Mouse (Mus musculus) mouse trophoblast stem cell (cell line): ENCODE data around the gene Csrp3.

Experiments used
- in situ Hi-C, 2 experiments: fragments of 300-500 bp; cut with MseI, MboI; formaldehyde crosslinking; loops; 2 replicates in 1 of 2; 3 replicates in 1 of 2; pipeline ENCODE4 v1.15.1; 2025

Gene Csrp3

GRCm38 (mm10) chr7:48870144-48870543, 22.3 kb upstream of the Csrp3 start:
- in situ Hi-C loops: loop anchor here in 1 of 2 experiments (10.0 kb wide), 1 partner anchor 115 kb away; no protein-coding TSS in a partner anchor

GRCm38 (mm10) chr7:48867576-48867975, 19.7 kb upstream of the Csrp3 start:
- in situ Hi-C loops: no loop called here

GRCm38 (mm10) chr7:48864671-48865458, 17.0 kb upstream of the Csrp3 start:
- in situ Hi-C loops: no loop called here

GRCm38 (mm10) chr7:48864199-48864598, 16.4 kb upstream of the Csrp3 start:
- in situ Hi-C loops: no loop called here

GRCm38 (mm10) chr7:48861796-48862195, 14.0 kb upstream of the Csrp3 start:
- in situ Hi-C loops: no loop called here

GRCm38 (mm10) chr7:48860948-48861347, 13.1 kb upstream of the Csrp3 start:
- in situ Hi-C loops: no loop called here

- in situ Hi-C loops: no loop called here
These were observed 11.5 kb upstream of the Csrp3 start for GRCm38 (mm10) chr7:48859362-48859761.

GRCm38 (mm10) chr7:48858257-48858656, 10.4 kb upstream of the Csrp3 start:
- in situ Hi-C loops: no loop called here

- in situ Hi-C loops: no loop called here
These were observed 7.6 kb upstream of the Csrp3 start for GRCm38 (mm10) chr7:48855461-48855860.

- in situ Hi-C loops: no loop called here
These were observed 5.7 kb upstream of the Csrp3 start for GRCm38 (mm10) chr7:48853496-48853895.

- in situ Hi-C loops: no loop called here
These were observed 3.8 kb upstream of the Csrp3 start for GRCm38 (mm10) chr7:48851529-48852104.

- in situ Hi-C loops: no loop called here
These were observed 1.1 kb downstream of the Csrp3 start for GRCm38 (mm10) chr7:48846755-48847154.

- in situ Hi-C loops: no loop called here
These were observed 2.4 kb downstream of the Csrp3 start for GRCm38 (mm10) chr7:48845213-48845973.

- in situ Hi-C loops: no loop called here
These were observed 4.3 kb downstream of the Csrp3 start for GRCm38 (mm10) chr7:48843541-48843940.

GRCm38 (mm10) chr7:48842353-48842752, 5.5 kb downstream of the Csrp3 start:
- in situ Hi-C loops: no loop called here

- in situ Hi-C loops: no loop called here
These were observed 6.3 kb downstream of the Csrp3 start for GRCm38 (mm10) chr7:48841538-48841937.

GRCm38 (mm10) chr7:48840545-48840944, 7.3 kb downstream of the Csrp3 start:
- in situ Hi-C loops: no loop called here

GRCm38 (mm10) chr7:48838434-48838833, 9.4 kb downstream of the Csrp3 start:
- in situ Hi-C loops: no loop called here

- in situ Hi-C loops: no loop called here
These were observed 10.9 kb downstream of the Csrp3 start for GRCm38 (mm10) chr7:48836949-48837348.

- in situ Hi-C loops: no loop called here
These were observed 12.7 kb downstream of the Csrp3 start for GRCm38 (mm10) chr7:48834989-48835626.

GRCm38 (mm10) chr7:48834371-48834970, 13.4 kb downstream of the Csrp3 start:
- in situ Hi-C loops: no loop called here

GRCm38 (mm10) chr7:48832735-48833134, 15.1 kb downstream of the Csrp3 start:
- in situ Hi-C loops: no loop called here
